Mouse (Mus musculus): ENCODE results near the gene Ccr6. TPM values are rescaled to one million over a fixed set of nuclear protein-coding genes. Genes with fewer than 3 reads are reported as not detected.

The Ccr6 gene
- total and polyA plus RNA-seq, 3 experiments: 1.5 to 8.0 (median 5.2) TPM

DNA sequence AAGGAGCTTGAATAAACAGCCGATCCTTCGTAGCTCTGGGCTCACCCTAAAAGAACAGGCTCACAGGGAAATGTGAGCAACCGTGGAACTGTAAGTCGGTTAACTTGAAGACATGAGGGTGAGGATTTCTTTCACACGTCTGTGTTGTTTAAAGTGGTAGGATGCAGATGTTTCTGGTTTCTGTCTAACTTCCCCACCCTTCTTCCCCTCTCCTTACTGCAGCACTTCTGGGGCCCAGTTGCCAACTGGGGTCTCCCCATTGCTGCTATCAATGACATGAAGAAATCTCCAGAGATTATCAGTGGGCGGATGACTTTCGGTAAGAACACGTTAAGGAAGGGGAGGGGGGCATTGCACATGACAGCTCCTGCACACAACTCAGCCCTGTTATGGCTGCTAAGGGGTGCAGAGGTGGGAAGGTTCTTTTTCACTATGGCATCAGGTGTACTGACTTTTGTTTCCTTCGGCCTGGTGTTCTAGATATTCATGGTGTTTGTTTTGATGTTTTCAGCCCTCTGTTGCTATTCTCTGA is 60.5 kb downstream of the Ccr6 start:
- H3K36me3 ChIP-seq (replicated peaks in 1 of 2; ENCODE audit: control insufficient read depth in 1 of 2, insufficient read depth in 1 of 2, low read length in 1 of 2): peaks cover 2 to 42% of the 10 kb centered on the region in 2 experiments
- no peak overlapping the region for H3K4me3 ChIP-seq (replicated peaks in 1 of 3; ENCODE audit: low read depth in 2 of 3, low read length in 2 of 3, poor library complexity in 1 of 3)
- no peak overlapping the region for H3K9ac ChIP-seq (ENCODE audit: insufficient read depth, low read depth)
- H3K4me1 ChIP-seq (ENCODE audit: control insufficient read depth in 1 of 2, insufficient read depth in 2 of 2): peaks cover 0 to 53% of the 10 kb centered on the region in 2 experiments; a peak in 2 of 4 replicates
- TF ChIP-seq JUND (conservative IDR thresholded peaks at IDR 0.05; ENCODE audit: low read depth, low read length) (no peak), USF2 (conservative IDR thresholded peaks at IDR 0.05; ENCODE audit: low read depth, low read length) (no peak), CTCF (conservative IDR thresholded peaks at IDR 0.05 in 1 of 2, IDR thresholded peaks at IDR 0.05 in 1 of 2; ENCODE audit: low read depth in 2 of 2, low read length in 2 of 2) (no peak), GABPA (IDR thresholded peaks at IDR 0.05; ENCODE audit: insufficient replicate concordance, low read depth, low read length) (no peak), BHLHE40 (IDR thresholded peaks at IDR 0.05; ENCODE audit: low read depth, low read length) (peak; percentile 52), MEF2A (IDR thresholded peaks at IDR 0.05; ENCODE audit: borderline replicate concordance, low read depth, low read length) (no peak), SMC3 (IDR thresholded peaks at IDR 0.05; ENCODE audit: low read depth, low read length) (no peak), NRF1 (IDR thresholded peaks at IDR 0.05; ENCODE audit: low read depth, low read length) (no peak), ZC3H11A (IDR thresholded peaks at IDR 0.05; ENCODE audit: low read depth, low read length) (no peak), MAFK (IDR thresholded peaks at IDR 0.05; ENCODE audit: insufficient replicate concordance, low read length) (no peak), ETS1 (conservative IDR thresholded peaks at IDR 0.05; ENCODE audit: low read depth, low read length) (peak; percentile 62), KAT2A (IDR thresholded peaks at IDR 0.05; ENCODE audit: insufficient replicate concordance, low read length) (no peak), POLR2A (IDR thresholded peaks at IDR 0.05; ENCODE audit: low read depth, low read length) (no peak), SIN3A (IDR thresholded peaks at IDR 0.05; ENCODE audit: low read length) (no peak), MXI1 (IDR thresholded peaks at IDR 0.05; ENCODE audit: low read depth, low read length) (no peak)
- no peak overlapping the region for H3K27ac ChIP-seq (ENCODE audit: insufficient read depth, low read depth)
- H3K4me2 ChIP-seq (ENCODE audit: insufficient read depth, low read depth, poor library complexity, severe bottlenecking): no peak overlapping the region
- in situ Hi-C loops (cut with MboI; ENCODE audit: low pct_ligation_motif_present, low pct_unique_long_range_greater_than_20kb, low sequenced_read_pairs): no loop called here
- no peaks in the 10 kb centered on the region for H3K9me3 ChIP-seq (replicated peaks; ENCODE audit: low read length)
- dilution Hi-C loops (cut with MboI; ENCODE audit: extremely low pct_ligation_motif_present, extremely low pct_unique_long_range_greater_than_20kb, low sequenced_read_pairs): no loop called here
- DNase-seq (ENCODE audit: extremely low read depth): peak; percentile 60
- no peaks in the 10 kb centered on the region for H3K27me3 ChIP-seq (replicated peaks)
- H3K79me2 ChIP-seq (replicated peaks; ENCODE audit: control insufficient read depth, extremely low read depth, insufficient read depth, poor library complexity, severe bottlenecking): no peaks in the 10 kb centered on the region

DNA sequence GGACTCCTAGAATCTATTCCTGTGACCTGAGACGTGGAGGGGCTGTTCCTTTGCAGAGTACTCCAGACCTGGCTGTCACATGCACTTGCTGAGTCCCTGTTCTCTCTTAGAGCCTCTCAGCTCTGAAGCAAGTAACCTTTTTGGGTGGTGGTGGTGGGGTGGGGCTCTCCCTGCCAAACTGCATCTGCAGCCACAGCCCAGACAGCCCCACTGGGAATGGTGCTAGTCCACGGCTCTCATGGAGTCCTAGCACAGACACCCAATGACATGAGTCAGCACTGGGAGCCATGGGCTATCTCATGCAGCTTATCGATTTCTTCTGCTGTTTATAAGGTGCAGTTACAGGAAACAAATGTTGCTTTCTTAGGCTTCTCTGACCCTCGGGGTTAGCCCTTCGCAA is 61.9 kb downstream of the Ccr6 start:
- no peaks in the 10 kb centered on the region for H3K27me3 ChIP-seq (replicated peaks)
- no peaks in the 10 kb centered on the region for H3K9me3 ChIP-seq (replicated peaks; ENCODE audit: low read length)
- H3K4me1 ChIP-seq (ENCODE audit: control insufficient read depth in 1 of 2, insufficient read depth in 2 of 2): peaks cover 3 to 56% of the 10 kb centered on the region in 2 experiments; a peak in 3 of 4 replicates
- no peaks in the 10 kb centered on the region for H3K79me2 ChIP-seq (replicated peaks; ENCODE audit: control insufficient read depth, extremely low read depth, insufficient read depth, poor library complexity, severe bottlenecking)
- in situ Hi-C loops (cut with MboI; ENCODE audit: low pct_ligation_motif_present, low pct_unique_long_range_greater_than_20kb, low sequenced_read_pairs) (no loop called here), dilution Hi-C loops (cut with MboI; ENCODE audit: extremely low pct_ligation_motif_present, extremely low pct_unique_long_range_greater_than_20kb, low sequenced_read_pairs) (no loop called here)
- TF ChIP-seq BHLHE40 (IDR thresholded peaks at IDR 0.05; ENCODE audit: low read depth, low read length) (peak; percentile 43; the same call in 1 of the 2 replicates), MXI1 (IDR thresholded peaks at IDR 0.05; ENCODE audit: low read depth, low read length) (no peak)
- H3K36me3 ChIP-seq (replicated peaks in 1 of 2; ENCODE audit: control insufficient read depth in 1 of 2, insufficient read depth in 1 of 2, low read length in 1 of 2): peaks cover 2 to 40% of the 10 kb centered on the region in 2 experiments
- no peak overlapping the region for H3K4me2 ChIP-seq (ENCODE audit: insufficient read depth, low read depth, poor library complexity, severe bottlenecking)
- H3K9ac ChIP-seq (ENCODE audit: insufficient read depth, low read depth): no peak overlapping the region
- H3K27ac ChIP-seq (ENCODE audit: insufficient read depth, low read depth): no peak overlapping the region
- no peak overlapping the region for H3K4me3 ChIP-seq (replicated peaks in 1 of 3; ENCODE audit: low read depth in 2 of 3, low read length in 2 of 3, poor library complexity in 1 of 3)
- peak; percentile 57 for DNase-seq (ENCODE audit: extremely low read depth)

Measured in CH12.LX (cell line).